Mouse (Mus musculus) urinary bladder, adult 2 months (tissue): ENCODE results near the gene Nav1. TPM values are rescaled to one million over a fixed set of nuclear protein-coding genes. Genes with fewer than 3 reads are reported as not detected.

Experiments
- DNase-seq: peaks from one replicate; pipeline ENCODE4 v3.0.0; 2022; ENCODE audit warnings: low spot score
- polyA plus RNA-seq: library from polyadenylated mRNA; depleted of rRNA; stranded (reverse); fragments of >200 nt; gene quantifications from 2 replicates; pipeline ENCODE4 v1.2.3, GENCODE M21; 2012

The Nav1 gene
- polyA plus RNA-seq, 1 experiment, result 25.0 TPM

DNA sequence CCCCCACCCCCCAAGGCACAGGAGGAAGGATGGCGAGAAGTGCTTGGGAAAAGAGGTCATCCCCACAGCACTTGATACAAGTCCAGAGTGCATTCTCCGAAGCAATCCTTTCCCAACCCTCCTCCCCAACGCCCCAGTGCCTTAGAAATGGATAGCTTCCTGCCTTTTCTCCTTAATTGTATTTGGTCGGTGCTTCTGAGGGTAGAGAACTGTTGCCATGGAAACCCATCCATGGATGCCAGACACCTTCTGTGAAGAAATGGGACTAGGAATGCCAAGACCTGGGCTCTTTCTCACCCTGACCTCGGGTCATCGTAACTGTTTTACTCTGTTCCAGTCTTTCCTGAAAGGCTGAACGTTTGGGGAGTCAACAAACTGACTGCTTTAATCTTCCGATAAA, 26.1 kb downstream of the Nav1 start:
- DNase-seq, result no peak

DNA sequence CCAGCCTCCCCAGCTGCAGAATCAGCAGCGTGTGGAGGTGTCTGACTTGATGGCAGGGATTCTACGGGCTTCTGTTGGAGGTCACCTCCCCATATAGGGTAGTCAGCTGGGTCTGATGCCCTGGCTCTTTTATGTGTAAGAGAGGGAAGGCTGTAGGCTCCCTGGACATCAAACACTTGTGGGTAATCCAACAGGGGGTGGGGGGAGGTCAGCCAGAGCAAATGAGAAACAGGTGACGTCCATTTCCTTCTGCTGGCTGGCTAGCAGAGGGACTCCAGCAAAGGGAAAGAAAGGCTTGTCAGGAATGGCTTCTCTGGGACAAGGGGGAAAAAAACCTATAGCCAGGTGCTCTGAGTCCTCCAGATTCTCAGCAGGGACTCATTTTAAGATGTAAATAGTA, 28.0 kb downstream of the Nav1 start:
- no peak for DNase-seq

DNA sequence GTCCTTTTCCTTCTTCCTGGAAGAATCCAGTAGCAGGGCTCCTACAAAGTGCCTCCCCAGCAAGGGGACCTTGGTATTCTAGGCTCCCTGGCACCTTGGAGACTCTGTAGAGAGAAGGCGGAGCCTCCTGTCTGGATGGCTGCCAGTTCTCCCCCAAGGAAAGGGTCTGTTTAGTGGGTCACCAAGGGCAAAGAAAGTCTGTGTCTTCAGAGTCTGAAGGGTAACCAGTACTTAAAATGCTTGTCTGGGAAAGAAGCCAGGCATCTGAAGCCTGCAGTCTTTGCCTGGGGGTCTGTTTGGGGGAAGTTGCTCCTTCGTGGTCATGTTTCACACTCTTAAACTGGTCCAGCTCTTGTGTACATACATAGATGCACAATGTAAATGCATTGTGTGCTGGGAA, 29.3 kb downstream of the Nav1 start:
- DNase-seq, result no peak

DNA sequence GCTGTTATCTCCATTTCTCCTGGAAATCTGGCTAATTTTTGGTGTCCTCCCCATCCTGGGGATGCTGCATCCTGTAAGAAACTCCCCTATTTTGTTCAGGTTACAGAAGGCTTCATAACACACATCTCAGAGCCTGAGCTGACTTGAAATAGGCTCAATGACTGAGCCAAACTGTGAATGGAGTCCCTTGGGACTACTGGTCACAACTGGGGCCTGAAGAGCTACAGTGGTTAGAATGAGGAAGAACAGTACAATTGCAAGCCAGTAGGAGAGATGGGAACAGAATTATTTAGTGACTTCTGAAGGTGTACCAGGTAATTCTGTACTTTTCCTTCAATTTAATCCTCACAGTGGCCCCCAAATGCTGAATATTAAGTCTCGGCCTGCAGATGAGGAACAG, 31.7 kb downstream of the Nav1 start:
- no peak for DNase-seq

DNA sequence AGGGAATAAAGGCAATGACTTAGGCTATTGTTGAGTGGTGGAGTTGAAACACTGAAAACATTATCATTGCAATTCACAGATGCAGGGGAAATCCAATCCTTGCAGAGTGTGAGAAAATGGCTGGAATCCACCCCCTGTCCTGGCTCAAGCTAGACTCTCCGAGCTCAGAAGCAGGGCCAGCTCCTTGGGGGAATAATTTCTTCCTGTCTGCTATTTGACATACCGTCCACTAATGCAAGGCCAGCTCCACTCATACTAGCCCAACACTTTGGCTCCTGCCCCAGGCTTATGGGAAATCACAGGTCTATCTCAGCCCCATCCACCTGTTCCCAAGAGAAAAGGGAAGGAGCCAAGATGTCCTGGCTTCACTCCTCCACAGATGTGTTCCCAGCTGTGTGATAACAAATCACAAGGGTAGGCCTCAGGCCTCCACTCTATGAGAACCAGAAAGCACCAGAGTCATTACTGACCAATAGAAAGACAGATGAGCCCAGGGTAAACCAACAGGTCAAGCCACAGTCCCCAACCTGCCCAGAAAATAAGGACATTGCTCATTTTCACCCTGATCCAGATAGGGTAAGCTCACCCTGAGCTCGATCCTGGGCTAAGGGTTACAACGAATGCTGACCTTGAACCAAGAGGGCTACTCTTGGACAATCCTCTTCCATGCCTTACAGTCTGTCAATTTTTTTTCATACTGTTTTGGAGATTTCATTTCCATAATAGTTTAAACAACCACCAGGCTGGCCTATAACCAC, 32.5 kb downstream of the Nav1 start:
- no peak for DNase-seq

DNA sequence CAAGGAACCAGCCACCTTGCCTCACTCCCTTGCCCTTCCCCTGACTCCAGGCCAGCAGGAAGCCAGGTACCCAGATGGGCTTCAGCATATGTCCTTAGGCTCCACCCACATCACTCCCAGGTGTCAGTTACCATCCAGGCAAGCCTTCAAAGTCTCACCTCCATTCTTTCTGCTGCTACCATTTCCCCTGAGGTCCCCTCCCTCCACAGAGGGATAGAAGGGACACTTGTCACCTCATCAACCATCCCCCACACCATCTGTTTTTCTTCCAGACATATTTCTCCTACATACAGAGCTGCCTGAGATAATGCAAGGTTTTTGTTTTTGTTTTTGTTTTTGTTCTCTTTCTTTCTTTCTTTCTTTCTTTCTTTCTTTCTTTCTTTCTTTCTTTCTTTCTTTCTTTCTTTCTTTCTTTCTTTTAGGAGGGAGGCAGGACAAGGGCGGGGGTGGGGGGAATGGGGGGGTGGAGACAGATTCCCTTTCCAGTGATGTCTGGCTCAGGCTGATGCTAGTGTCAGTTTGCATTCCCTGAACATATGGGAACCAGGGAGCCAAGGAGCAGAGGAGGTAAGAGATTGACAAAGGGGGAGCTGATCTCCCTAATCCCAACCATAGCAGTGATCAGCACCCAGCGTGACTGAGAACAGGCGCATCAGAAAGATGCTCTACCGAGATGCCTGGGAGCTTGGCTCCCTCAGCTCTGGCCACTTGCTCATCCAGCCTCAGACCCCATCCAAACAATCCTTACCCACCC, 34.8 kb downstream of the Nav1 start:
- no peak for DNase-seq

DNA sequence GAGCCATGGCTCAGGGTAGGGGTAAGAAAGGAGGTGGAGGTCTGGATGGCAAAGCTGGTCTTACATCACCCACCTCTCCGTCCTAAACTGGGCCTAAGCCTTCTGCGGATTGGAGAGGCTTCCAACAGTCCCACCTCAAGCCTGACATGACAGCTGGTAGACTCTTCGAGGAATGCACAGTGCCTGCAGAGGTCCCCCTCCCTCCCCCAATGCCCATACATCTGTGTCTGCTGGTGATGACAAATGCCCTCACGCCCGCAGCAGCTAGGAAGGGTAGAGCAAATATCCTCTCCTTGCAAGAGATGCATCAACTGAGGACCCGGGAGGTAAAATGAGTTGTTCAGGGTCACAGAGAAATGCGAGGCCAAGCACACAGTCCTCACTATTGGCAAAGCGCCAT, 39.0 kb downstream of the Nav1 start:
- DNase-seq, result no peak

DNA sequence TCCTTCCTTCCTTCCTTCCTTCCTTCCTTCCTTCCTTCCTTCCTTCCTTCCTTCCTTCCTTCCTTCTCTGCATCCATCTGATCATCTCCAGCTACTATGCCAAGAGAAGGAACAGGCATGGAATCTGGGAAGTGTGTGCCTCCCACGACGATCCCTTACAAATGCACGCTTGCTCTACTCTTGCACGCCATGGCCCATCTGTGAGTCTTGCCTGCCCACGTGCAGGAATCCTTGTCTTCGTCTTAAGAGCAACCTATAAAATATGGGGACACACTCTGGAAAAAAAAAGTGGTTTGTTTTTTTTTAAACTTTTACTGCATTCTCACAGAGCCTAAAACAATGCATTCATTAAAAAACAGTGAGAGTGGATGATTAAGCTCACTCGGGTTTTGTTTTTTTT, 40.5 kb downstream of the Nav1 start:
- DNase-seq, result no peak

DNA sequence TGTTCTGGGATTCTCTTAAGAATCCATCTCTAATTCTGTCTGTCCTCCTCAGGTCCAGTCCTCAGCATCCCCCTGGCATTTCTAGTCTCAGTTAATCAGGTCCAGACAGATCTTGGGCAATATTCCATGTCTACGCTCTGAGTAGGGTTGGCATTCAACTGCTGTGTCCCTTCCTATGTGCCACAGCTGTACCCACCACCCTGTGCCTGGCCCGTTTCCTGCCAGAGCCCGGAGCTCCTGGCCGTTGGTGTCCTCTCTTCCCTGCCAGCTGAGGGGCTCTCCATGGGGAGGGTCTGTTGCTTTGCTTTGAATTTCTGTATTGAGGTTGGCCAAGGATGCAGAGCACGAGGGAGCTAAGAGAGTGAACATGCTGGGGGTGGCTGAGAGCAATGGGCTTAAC, 41.3 kb downstream of the Nav1 start:
- no peak for DNase-seq

DNA sequence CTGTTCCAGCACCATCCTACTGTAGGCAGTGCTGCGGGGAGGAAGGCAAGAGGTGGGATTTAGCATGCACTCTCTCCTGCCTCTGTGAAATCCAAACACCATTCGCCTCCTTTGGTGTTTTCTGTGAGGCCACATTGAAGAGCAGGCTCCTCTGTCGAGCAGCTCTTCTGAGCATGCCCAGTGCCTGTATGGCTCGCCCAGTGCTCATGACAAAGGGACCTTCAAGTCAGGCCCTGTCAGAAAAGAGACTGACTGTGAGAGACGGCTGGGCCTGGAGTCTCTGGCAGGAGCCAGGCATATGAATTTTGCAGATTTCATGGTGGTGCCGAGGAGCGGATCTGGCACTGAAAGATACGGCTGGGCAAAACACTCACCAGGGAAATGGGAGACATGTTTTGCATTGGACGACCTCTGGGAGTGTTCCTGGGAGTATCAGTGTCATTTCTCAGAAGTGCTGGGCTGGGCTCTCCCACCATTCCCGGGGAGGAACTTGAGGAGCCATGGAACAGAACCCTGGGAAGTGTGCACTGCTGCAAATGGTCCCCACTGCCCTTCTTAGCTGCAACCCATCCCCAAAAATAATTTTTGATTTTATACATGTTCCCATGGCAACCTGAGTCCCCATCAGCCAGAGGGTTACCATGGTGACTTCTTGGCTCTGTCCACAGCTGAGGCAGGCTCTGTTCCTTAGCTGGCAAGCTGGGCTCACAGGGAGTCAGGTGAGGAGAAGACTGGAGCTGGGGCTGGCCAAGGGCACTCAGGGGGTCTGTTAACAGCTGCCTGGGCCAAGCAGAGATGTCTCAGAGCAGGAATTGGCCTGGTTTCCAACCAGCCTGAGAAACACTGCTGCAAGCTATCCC, 42.2 kb downstream of the Nav1 start:
- no peak for DNase-seq

DNA sequence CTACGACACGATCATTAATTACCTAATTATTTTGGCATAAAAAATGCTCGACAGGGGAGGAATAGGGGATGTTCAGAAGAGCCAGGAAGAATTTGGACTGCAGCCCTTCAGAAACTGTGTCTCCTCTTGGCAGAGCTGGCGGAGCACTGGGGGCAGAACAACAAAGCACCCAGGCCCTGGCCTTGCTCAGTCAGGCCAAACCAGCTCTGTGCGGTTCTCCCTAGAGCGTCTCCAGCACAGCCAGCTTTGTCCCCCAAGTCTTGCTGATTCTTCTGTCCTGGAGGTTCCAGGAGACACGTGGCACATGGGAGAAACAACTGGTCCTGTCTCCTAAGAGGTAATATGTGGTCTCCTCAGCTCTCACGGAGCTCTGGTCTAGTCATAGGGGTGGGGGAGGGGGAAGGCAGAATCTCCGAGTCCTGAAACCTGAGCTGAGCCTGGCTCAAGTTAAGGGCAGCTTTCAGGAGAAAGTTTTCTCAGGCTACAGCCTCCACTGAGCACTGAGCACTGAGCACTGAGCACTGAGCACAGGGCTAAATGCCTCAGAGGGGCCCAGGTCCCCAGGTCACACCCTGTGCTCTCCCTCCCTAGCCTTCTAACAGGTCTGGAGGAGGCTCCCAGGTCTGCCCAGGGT, 43.2 kb downstream of the Nav1 start:
- no peak for DNase-seq

DNA sequence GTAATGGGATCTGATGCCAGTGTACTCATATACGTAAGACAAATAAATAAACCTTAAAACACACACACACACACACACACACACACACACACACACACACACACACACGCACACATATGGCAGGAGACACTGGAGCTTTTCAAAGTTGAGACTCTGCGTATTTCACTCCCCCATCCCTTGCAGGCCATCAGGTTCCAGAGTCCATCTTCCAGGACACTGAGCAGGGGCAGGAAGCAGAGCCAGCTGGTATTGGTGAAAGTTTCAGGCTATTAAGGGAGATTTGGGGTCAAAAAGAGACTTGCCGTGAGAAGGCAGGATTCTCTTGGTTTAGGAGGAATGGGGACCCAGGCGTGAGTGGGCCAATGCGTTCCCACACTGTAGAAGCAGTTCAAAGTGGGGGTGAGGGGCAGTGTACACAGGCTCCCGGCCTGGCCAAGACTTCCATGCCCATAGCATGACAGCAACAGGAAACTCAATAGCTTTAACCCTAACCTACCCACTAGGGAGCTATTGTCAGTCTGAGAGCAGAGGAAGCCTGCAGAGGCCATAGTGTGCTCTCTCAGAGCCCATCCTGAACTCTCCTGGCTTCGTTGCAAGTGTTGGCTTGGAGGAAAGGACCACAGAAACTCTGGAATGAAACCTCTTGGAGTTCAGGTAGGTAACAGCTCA, 44.0 kb downstream of the Nav1 start:
- no peak for DNase-seq

DNA sequence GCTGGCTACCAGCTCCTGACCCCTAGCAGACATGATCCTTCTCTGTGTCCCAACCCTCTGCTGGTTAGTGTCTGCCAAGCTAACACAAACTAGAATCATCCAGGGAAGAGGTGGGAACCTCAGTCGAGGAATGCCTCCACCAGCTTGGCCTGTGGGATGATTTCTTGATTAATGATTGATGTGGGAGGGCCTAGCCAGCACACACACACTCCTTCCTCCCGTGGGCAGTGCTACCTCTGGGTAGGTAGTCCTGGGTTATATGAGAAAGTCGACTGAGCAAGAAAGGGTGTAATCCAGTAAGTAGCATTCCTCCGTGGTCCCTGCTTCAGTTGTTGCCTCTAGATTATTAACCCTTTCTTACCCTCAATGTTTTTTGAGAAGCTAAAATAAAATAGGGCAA, 45.0 kb downstream of the Nav1 start:
- no peak for DNase-seq

DNA sequence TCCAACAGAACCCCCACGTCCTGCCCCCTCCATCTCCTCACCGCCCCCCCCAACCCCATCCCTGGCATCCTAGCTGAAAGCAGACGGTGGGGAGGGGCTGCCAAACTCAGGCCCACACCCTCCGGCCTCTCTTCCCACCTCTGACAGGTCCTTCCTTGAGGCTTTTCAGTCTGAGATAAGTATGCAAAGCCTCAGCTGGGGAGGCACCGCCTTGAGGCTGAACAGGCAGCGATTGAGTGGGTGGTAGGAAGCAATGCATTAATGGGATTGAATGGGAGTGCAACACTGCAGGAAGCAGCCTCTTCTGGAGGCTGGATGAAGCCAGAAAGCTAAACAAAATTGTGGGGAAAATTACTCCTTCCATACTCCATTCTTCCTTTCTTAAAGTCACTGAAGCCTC, 45.8 kb downstream of the Nav1 start:
- no peak for DNase-seq

DNA sequence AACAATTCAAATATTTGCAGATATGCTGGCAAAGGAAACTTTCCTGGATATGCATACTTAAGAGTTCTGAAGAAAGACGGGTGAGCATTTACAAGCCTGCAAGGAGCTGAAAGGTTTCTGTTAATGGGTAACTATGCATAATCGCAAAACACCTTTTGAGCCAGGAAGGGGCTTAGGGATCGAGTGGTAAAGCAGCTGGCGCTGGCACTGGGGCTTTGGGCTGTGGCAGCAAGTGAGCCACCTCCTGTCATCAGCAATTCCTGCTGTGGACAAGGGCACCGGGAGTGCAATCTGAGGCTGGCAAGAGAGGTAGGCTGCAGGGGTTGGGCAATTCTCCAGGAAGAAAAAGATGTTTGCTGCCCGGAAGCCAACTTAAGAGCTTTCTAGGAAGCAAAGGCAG, 49.1 kb downstream of the Nav1 start:
- no peak for DNase-seq

DNA sequence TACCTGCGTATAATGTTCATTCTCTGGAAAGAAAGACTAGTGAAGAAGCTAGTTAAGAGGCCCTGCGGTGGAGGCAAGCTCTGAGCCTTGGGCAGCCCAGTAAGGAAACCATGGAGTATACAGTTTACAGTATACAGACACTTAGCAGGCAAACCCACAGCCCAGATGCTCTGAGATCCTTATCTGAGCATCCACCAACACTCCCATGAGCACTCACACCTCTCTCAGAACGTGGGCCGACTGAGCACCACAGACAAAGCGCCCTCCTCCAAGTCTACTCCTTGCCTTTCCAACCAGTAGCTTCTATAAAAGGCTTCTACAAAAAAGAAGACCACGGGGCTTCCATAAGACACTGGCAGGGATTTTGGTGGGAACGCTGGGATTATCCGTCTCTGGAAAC, 51.2 kb downstream of the Nav1 start:
- no peak for DNase-seq

DNA sequence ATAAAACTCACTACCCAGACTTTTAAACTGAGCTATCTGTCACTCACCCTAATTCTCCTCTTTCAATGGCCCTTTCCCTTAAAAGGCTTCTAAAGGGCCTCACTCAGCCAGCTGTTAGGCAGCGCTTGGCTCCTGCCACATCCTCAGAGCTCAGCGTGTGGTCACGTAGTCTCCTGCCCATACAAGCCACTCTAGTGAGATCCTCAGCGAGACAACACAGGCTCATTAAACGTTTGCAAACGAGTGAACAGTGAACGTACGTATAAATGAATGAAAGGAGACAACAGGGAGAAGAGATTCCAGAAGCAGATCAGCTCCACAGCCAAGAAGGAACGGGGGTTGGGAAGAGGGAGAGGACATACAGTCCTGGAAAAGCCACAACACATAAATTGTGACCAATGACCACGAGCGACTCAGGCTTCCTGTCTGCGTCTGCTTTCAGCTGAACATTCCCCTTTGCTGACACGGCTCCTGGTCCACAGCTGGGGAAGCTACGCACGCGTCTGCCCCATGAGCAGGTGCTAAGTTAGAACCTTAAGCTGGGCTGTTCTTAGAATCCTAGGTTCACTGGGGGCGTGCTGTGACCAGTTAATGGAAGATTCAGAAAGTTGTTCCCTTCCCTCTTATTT, 52.3 kb downstream of the Nav1 start:
- no peak for DNase-seq

DNA sequence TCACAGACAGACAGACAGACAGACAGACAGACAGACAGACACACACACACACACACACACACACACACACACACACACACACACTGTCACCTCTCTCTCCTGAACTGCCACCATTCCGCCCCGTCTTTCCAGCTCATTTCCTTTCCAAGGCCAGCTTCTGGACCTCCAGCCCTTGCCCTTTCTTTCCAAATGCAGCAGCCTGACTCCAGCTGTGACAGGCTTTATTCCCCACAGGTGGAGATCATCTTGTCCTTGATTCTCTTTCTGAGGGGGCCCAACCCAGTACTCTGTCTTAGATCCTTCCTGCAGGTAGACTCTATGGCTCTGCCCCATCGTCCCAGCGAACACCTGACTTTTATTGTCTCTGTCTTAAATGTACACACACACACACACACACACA, 53.5 kb downstream of the Nav1 start:
- no peak for DNase-seq

DNA sequence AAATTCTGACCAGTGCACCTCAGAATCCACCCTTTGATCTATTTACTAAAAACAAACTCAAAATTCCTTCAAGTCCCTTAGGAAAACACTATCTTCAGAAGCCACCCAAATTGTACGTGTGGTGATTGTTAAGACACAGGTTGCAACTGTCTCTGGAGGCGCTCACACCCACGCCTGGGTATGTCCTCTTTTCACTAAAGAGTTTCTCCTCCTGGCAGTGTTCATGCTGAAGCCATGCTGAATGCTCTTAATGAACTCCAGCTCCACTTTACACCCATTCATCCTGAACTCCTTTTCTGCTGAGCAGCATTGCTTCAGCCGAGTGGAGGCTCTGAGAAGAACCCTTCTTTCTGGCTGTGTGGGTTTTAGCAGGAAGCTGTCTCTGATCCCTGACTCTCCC, 53.9 kb downstream of the Nav1 start:
- DNase-seq, result no peak

DNA sequence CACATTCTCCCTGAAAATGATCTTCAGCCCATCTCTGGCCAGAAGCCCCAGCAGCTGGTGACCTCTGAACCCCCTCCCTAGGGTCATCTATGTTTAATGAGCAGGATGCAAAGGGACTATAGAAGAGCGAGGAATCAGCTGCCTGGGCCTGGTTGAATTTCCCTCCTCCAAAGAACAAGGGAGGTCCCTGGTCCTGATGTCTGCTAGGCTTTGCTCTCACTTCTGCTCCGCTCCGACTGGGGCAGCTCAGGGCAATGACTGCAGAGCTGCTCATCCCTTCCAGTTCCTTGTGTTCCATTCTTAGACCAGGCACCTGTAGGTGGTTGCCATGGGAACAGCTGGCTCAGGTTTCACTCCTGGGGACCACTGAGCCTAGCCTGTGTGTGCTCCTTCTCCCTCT, 56.2 kb downstream of the Nav1 start:
- no peak for DNase-seq

DNA sequence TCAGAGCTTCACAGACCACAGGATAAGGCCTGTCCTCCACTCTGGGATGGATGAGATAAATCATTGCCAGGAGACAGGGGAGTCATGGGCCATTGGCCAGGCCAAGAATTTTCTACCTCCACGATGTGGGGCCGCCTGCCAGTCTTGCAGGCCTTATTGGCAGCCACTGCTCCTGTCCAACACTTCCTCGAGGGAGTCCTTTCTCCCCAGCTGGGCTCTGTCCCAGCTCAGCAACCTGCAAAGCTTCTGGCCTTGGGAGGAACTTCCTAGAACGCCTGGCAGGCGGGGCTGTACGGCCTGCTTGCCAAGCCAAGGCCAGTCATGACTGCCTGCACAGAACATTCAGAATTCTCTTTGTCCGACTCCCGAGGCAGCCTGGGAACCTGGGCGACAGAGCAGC, 58.3 kb downstream of the Nav1 start:
- no peak for DNase-seq
